Mouse (Mus musculus) embryonic facial prominence, embryonic 12.5 days (tissue): ENCODE measurements at regions not wholly inside any gene's neighbourhood (a gene's known extent, or its start where the extent isn't known, plus 50 kb on each side); places are given as distances from the start of the nearest gene placed in this dataset.
"Not testable (repeated sequence)": the region's sequence is repeated elsewhere in the genome, so short reads cannot be mapped to it uniquely, and the experiment has no call there.

ENCODE experiments used
- ATAC-seq: fragments of 200-750 bp; cut with Nextera tagmentation; 2 replicates; pipeline ENCODE4 v1.8.0; 2017; ENCODE audit not compliant: insufficient number of reproducible peaks, insufficient read depth, low FRiP score, low TSS enrichment
- H3K27ac ChIP-seq: fragments of 300-500 bp; sonication (generic); 2 replicates; pipeline ENCODE4 v1.5.1; 2016; ENCODE audit warnings: mild to moderate bottlenecking
- H3K27me3 ChIP-seq: fragments of 300-500 bp; sonication (generic); 2 replicates; pipeline ENCODE4 v1.6.1; 2016; ENCODE audit warnings: mild to moderate bottlenecking, moderate library complexity
- H3K36me3 ChIP-seq: fragments of 300-500 bp; sonication (generic); 2 replicates; pipeline ENCODE4 v1.6.1; 2016; ENCODE audit warnings: mild to moderate bottlenecking
- H3K4me1 ChIP-seq: fragments of 300-500 bp; sonication (generic); 2 replicates; pipeline ENCODE4 v1.6.1; 2016
- H3K4me2 ChIP-seq: fragments of 300-500 bp; sonication (generic); replicated peaks from 2 replicates; pipeline ENCODE4 v1.6.1; 2016; ENCODE audit warnings: mild to moderate bottlenecking, moderate library complexity
- H3K4me3 ChIP-seq: fragments of 300-500 bp; sonication (generic); 2 replicates; pipeline ENCODE4 v1.5.1; 2016; ENCODE audit warnings: mild to moderate bottlenecking
- H3K9ac ChIP-seq: fragments of 300-500 bp; sonication (generic); 2 replicates; pipeline ENCODE4 v1.6.1; 2016; ENCODE audit warnings: mild to moderate bottlenecking, moderate library complexity
- H3K9me3 ChIP-seq: fragments of 300-500 bp; sonication (generic); 2 replicates; pipeline ENCODE4 v1.6.1; 2016; ENCODE audit warnings: mild to moderate bottlenecking, moderate library complexity
- WGBS: fragments of 180-500 bp; shearing (Covaris S2); methylation state at CpG from one replicate; pipeline ENCODE4 v1.1.7; 2016; 5-methylcytosine and 5-hydroxymethylcytosine counted together

DNA sequence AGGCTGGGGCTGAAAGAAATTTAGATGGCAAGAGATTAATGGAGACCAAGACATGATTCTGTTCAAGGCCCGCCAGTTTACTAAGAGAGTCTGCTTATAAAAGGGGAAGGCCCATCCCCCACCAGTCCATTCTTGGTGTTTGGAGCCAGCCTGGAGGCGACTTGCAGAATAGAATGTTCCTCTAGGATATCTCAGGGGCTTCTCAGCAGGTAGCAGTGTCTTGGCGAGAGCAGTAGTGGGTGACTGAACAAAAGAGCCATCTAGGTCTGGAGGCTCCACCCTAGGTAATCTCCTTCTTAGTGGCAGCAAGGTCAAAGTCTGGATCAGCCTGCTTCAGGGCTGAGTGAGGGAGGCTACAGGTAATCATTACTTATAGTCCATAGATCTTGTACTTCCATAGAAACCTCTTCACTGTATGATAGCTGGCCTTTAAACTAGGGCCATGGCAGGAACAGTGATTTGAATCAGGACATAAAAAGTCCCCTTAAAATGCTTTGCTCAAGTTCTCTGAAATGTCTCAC lies 166.0 kb upstream of the Gm5538 start:
- H3K27me3 ChIP-seq, H3K4me3 ChIP-seq, H3K4me2 ChIP-seq, ATAC-seq, H3K9me3 ChIP-seq, H3K9ac ChIP-seq, H3K4me1 ChIP-seq, H3K36me3 ChIP-seq, H3K27ac ChIP-seq: not testable (repeated sequence)
- 38% methylated on average over 3 of the region's 3 CpGs for WGBS

DNA sequence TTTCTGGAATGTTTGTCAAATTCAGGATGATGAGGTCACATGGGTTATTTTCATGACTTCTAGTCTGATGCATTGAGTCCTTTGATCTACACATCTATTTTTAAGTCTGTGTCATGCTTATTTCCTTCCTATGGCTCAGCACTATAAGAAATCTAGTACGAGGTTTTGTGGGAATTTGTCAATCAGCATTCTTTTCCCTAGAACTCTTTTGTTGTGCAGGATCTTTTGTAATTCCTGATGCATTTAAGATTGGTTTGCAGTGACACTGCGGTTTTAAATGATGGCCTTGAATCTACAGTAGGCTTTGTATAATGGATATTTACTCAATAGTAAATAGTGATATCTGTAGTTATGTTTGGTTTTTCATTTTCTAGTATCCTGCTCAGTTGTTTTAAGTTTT lies 187.0 kb upstream of the Gm5538 start:
- 79% methylated on average over 2 of the region's 2 CpGs for WGBS

DNA sequence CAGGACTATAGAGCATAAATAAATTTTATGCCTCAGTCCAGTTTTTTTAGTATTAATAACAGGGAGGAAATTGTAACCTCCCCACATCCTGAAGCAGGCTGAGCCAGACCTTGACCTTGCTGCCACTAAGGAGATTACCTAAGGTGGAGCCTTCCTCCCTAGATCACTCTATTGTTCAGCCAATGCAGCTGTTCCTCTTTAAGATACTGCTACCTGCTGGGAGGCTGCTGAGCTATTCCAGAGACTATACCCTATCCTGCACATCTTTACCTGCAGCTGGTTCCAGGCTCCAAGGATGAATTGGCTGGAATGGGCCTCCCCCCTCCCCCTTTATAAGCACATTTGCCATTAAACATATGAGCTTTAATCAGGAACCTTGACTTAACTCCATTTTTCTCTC lies 189.0 kb upstream of the Gm5538 start:
- H3K27ac ChIP-seq, H3K4me3 ChIP-seq, H3K36me3 ChIP-seq, H3K9me3 ChIP-seq, H3K9ac ChIP-seq, H3K27me3 ChIP-seq, ATAC-seq, H3K4me1 ChIP-seq, H3K4me2 ChIP-seq: not testable (repeated sequence)

More for the DNA sequence above, 187.0 kb upstream of the Gm5538 start:
- ATAC-seq = no peak
- H3K36me3 ChIP-seq = no peaks in the 10 kb centered on the region
- H3K9me3 ChIP-seq = no peaks in the 10 kb centered on the region
- no peak overlapping the region for H3K27ac ChIP-seq
- no peak overlapping the region for H3K4me2 ChIP-seq
- H3K4me1 ChIP-seq = no peaks in the 10 kb centered on the region
- no peak overlapping the region for H3K9ac ChIP-seq
- H3K27me3 ChIP-seq = no peaks in the 10 kb centered on the region
- H3K4me3 ChIP-seq = no peak overlapping the region

DNA sequence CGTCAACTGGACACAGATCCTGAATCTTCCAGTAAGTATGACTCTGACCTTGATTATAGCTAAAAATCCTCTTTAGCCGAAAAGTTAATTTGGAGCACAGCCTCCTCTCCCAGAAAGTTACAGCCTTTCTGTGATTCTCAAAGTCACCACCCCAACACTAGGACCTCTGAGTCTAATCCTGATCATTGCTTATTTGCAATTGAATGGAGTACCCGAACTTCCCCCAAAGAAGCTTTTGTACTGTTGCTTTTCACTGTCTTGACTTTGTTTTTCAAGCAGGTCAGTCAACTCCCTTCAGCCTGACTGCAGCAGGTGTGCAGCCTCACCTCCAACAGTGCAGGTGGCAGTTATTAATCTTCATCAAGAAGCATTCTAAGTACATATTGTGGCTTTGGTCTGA lies 189.7 kb upstream of the Gm5538 start:
- H3K4me3 ChIP-seq, H3K9ac ChIP-seq, H3K9me3 ChIP-seq, H3K27ac ChIP-seq, H3K27me3 ChIP-seq, H3K4me2 ChIP-seq, ATAC-seq, H3K4me1 ChIP-seq, H3K36me3 ChIP-seq: not testable (repeated sequence)
- WGBS = 85% methylated on average over 3 of the region's 3 CpGs

DNA sequence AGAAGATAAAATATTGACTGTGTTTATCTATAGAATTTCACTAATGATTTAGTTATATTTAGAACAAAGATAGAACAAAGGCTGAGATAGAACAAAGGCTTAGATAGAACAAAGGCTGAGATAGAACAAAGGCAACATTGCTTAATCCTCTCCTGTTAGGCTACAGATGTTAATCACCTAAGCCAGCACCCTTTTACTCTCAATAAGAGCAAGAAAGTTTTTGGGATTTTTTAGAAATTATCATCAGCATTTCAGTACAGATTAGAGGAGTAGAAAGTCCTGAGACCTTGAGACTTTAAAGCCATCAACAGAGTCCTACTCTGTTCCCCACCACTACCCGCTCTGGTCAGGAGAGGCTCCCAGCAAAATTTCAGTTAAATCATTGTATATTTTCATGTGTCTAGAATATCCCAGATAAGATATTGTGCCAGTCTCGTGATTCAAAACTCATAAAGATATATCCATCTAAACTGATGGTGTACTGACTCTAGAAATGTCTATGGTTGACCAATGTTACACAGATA lies 187.2 kb upstream of the Igsf10 start:
- Histone ChIP-seq H3K9ac (no peak overlapping the region), H3K27me3 (no peaks in the 10 kb centered on the region), H3K9me3 (no peaks in the 10 kb centered on the region), H3K4me2 (no peak overlapping the region), H3K4me1 (no peaks in the 10 kb centered on the region), H3K36me3 (no peaks in the 10 kb centered on the region), H3K27ac (no peak overlapping the region), H3K4me3 (no peak overlapping the region)
- WGBS = 75% methylated on average over 2 of the region's 2 CpGs
- no peak for ATAC-seq

DNA sequence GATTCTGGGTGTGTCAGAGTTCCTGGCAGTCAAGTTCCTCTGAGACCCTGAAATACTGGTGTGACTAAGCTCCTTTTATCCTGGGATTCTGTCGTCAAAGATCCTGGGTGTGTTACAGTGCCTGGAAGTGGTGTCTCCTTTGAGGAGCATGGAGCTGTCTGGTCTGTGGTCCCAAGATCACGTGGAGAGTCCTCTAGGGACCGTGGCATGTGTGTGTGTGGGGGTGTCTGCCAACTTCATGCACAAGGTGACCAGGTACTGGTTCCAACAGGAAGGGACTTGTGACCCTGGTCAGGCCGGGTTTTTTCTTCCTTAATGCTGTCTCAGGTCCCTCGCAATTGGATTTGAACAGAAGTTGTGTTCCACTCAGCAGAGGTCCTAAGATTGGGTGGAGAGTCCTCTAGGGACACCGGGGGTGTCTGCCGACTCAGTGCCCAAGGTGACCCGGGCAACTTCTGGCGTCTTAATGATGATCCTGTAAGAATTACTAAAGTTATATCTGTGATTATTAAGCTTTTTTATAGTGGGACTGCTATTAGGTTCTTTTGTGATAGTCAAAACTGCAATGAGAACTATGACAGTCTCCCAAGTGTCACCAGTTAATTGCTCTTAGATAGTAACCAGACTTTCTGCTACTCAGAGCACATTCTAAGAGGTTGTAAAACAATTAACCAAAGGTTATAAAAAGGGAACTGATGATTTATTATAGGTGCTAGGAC lies 186.6 kb upstream of the Igsf10 start:
- no peaks in the 10 kb centered on the region for H3K9me3 ChIP-seq
- WGBS = 89% methylated on average over 9 of the region's 9 CpGs
- no peaks in the 10 kb centered on the region for H3K36me3 ChIP-seq
- no peak overlapping the region for H3K4me2 ChIP-seq
- no peak overlapping the region for H3K27ac ChIP-seq
- H3K9ac ChIP-seq = no peak overlapping the region
- H3K4me1 ChIP-seq = no peaks in the 10 kb centered on the region
- no peak for ATAC-seq
- H3K4me3 ChIP-seq = no peak overlapping the region
- H3K27me3 ChIP-seq = no peaks in the 10 kb centered on the region

DNA sequence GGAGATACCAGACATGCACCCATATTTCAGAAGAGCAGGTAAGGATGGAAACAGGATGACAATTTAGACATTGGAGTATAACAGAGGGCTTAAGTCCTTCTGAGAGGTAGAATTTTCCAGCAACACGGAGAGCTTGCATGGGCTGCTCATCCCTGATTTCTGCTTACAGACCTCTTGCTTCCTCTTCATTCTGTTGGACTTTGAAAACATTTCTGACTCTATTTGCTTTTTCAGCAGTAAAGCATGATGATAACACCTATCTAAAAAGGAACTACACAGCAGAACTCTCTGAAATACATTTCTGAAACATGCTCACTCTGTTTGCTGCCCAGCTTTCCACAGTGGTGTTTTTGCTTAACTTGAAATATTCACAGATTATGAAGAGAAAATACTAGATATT lies 176.6 kb upstream of the Igsf10 start:
- 81% methylated on average over 1 of the region's 1 CpGs for WGBS
- Histone ChIP-seq H3K4me3 (no peak overlapping the region), H3K9me3 (no peaks in the 10 kb centered on the region)

DNA sequence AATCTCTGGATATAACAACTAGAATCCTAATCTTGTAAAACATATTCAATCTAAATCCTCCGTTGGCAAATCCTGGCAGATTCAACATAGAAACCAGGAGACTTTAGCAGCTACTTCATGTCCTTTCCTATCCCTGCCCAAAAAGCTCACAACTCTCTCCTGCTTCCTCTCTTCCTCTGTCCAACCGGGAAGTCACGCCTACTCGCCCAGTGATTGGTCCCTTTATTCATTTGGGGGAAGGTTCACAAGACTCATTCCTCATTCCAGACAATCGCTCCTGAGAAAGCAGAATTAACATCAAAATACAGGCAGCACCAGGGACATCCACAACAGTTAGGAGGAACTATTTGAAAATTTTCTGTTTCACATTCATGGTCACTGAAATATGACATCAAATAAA lies 133.9 kb upstream of the Igsf10 start:
- no peaks in the 10 kb centered on the region for H3K9me3 ChIP-seq
- H3K4me2 ChIP-seq = no peak overlapping the region
- WGBS = 28% methylated on average over 5 of the region's 5 CpGs
- 0 out of 2 replicates have a peak, but pooled peaks cover 4% of the 10 kb centered on the region for H3K4me1 ChIP-seq
- no peaks in the 10 kb centered on the region for H3K27me3 ChIP-seq
- no peak for ATAC-seq
- H3K4me3 ChIP-seq = no peak overlapping the region
- H3K27ac ChIP-seq = no peak overlapping the region
- H3K36me3 ChIP-seq = no peaks in the 10 kb centered on the region
- no peak overlapping the region for H3K9ac ChIP-seq

More for the DNA sequence above, 176.6 kb upstream of the Igsf10 start:
- Histone ChIP-seq H3K27ac (no peak overlapping the region), H3K4me1 (no peaks in the 10 kb centered on the region), H3K36me3 (no peaks in the 10 kb centered on the region), H3K9ac (no peak overlapping the region), H3K4me2 (no peak overlapping the region), H3K27me3 (no peaks in the 10 kb centered on the region)
- no peak for ATAC-seq

DNA sequence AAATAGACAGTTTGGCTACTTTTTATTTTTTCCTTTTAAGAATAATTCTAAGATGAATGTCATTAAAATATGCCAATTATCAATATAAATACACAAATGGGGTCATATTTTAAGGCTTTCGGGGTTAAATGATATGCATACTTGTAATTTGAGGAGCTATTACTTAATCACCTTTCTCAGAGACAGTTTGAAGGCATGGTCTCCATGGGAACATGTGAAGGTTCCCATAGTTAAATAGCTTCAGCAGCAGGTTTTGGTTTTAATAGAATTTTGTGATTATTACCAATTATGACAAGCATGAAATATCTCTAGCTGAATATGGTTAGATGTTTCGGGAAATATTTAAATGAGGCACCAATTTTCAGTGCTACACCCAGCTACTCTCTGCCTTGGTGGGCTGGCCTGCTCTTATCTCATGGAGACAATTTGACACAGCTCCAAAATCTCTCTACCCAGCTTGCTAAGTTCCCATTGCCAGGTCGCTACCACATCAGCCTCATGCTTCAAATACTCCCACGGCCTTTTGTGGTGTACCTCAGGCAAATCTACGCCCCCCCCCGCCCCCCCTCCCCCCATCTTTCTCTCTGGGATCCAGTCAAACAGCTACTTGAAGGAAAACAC lies 133.4 kb upstream of the Igsf10 start:
- no peak for ATAC-seq
- H3K9ac ChIP-seq = no peak overlapping the region
- no peak overlapping the region for H3K27ac ChIP-seq
- H3K9me3 ChIP-seq = no peaks in the 10 kb centered on the region
- 0 out of 2 replicates have a peak, but pooled peaks cover 4% of the 10 kb centered on the region for H3K4me1 ChIP-seq
- WGBS = 39% methylated on average over 6 of the region's 6 CpGs
- no peaks in the 10 kb centered on the region for H3K27me3 ChIP-seq
- H3K4me2 ChIP-seq = no peak overlapping the region
- no peaks in the 10 kb centered on the region for H3K36me3 ChIP-seq
- H3K4me3 ChIP-seq = no peak overlapping the region

DNA sequence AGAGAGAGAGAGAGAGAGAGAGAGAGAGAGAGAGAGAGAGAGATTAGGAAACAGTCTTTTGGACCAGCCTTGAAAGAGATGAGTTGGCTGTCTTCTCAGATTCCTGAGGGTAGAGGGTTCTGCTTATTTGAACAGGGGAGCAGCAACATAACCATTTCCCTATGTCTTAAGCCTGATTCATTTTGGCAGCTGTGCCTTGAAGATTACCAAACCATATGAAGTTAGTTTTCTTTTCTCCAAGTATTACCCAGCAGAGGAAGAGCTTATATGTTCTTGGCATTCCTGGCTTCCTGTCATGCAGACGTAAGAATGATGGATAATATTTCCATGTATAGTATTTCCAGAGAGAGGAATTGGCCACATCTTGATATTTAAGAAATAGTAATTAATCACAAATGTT lies 124.8 kb upstream of the Igsf10 start:
- H3K4me2 ChIP-seq = no peak overlapping the region
- no peaks in the 10 kb centered on the region for H3K9me3 ChIP-seq
- H3K9ac ChIP-seq = no peak overlapping the region
- H3K4me3 ChIP-seq = no peak overlapping the region
- no peaks in the 10 kb centered on the region for H3K36me3 ChIP-seq
- 0 out of 2 replicates have a peak, but pooled peaks cover 4% of the 10 kb centered on the region for H3K4me1 ChIP-seq
- ATAC-seq = peak; percentile 72; the same call in 1 of the 2 replicates
- peak overlapping the region; percentile 67; the same call in 1 of the 2 replicates for H3K27ac ChIP-seq
- WGBS = 28% methylated on average over 1 of the region's 1 CpGs
- no peaks in the 10 kb centered on the region for H3K27me3 ChIP-seq

DNA sequence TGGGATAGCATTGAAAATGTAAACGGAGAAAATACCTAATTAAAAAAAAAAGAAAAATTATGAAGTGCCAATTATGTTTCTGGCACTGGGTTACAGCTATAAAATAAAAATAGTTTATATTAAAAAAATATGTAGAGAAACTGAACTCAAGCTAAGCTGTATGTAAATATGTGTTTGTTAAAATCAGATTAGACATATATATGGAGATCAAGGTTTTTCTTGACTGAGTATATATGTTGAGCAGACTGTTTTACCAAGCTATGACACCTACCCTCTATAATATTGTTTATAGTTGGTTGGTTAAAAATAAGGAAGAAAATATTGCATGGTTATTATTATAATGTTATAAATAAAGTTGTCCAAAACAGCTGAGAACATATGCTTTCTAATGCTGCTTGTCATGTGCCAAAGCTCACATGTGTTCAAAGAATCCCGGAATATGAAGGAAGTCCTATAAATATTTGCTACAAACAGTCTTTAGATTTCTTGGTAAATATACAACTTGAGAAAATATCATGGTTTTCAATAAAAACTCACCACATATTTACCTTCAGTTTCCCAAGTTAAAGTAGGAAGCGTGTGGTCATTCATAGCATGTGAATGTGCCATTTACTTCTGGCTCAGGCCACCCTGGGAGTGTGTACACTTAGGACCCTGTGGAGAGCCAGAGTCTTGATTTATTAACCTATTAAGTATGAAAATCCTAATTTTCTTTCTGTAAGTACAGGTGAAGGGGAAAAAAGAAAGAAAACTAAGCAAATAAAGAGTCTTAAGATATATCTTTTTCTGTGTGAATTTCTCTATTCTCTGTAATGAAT lies 118.4 kb upstream of the Igsf10 start:
- ATAC-seq = no peak
- 83% methylated on average over 3 of the region's 3 CpGs for WGBS
- H3K4me2 ChIP-seq = no peak overlapping the region
- H3K4me1 ChIP-seq = no peaks in the 10 kb centered on the region
- H3K36me3 ChIP-seq = no peaks in the 10 kb centered on the region
- no peak overlapping the region for H3K4me3 ChIP-seq
- no peaks in the 10 kb centered on the region for H3K9me3 ChIP-seq
- no peak overlapping the region for H3K27ac ChIP-seq
- no peak overlapping the region for H3K9ac ChIP-seq
- no peaks in the 10 kb centered on the region for H3K27me3 ChIP-seq
